Mouse (Mus musculus) limb, embryonic 13.5 days (tissue): ENCODE data around the gene Prss57. TPM values are rescaled to one million over a fixed set of nuclear protein-coding genes. Genes with fewer than 3 reads are reported as not detected.
A peak's percentile ranks its signal among the peaks of the same experiment; 100 is the strongest.

ENCODE experiments used
- ATAC-seq: fragments of 200-750 bp; cut with Nextera tagmentation; 2 replicates; pipeline ENCODE4 v1.8.0; 2017; ENCODE audit warnings: low read depth, moderate number of reproducible peaks, moderate TSS enrichment; ENCODE audit not compliant: low FRiP score
- H3K27ac ChIP-seq: fragments of 300-500 bp; sonication (generic); 2 replicates; pipeline ENCODE4 v1.5.1; 2015; ENCODE audit warnings: inconsistent platforms, mild to moderate bottlenecking, moderate library complexity
- H3K27me3 ChIP-seq: fragments of 300-500 bp; sonication (generic); 2 replicates; pipeline ENCODE4 v1.6.1; 2015; ENCODE audit warnings: mild to moderate bottlenecking, inconsistent platforms
- H3K36me3 ChIP-seq: fragments of 300-500 bp; sonication (generic); 2 replicates; pipeline ENCODE4 v1.6.1; 2015; ENCODE audit warnings: inconsistent platforms, mild to moderate bottlenecking, moderate library complexity
- H3K4me1 ChIP-seq: fragments of 300-500 bp; sonication (generic); 2 replicates; pipeline ENCODE4 v1.6.1; 2015; ENCODE audit warnings: inconsistent platforms
- H3K4me2 ChIP-seq: fragments of 300-500 bp; sonication (generic); replicated peaks from 2 replicates; pipeline ENCODE4 v1.6.1; 2015; ENCODE audit warnings: inconsistent platforms, mild to moderate bottlenecking, moderate library complexity
- H3K4me3 ChIP-seq: fragments of 300-500 bp; sonication (generic); 2 replicates; pipeline ENCODE4 v1.5.1; 2015; ENCODE audit warnings: moderate library complexity, mild to moderate bottlenecking, inconsistent platforms
- H3K9ac ChIP-seq: fragments of 300-500 bp; sonication (generic); 2 replicates; pipeline ENCODE4 v1.6.1; 2015; ENCODE audit warnings: mild to moderate bottlenecking, inconsistent platforms
- H3K9me3 ChIP-seq: fragments of 300-500 bp; sonication (generic); 2 replicates; pipeline ENCODE4 v1.6.1; 2016; ENCODE audit warnings: inconsistent platforms
- WGBS: fragments of 180-500 bp; shearing (Covaris S2); methylation state at CpG from one replicate; pipeline ENCODE4 v1.1.7; 2015; 5-methylcytosine and 5-hydroxymethylcytosine counted together
- polyA plus RNA-seq: library from polyadenylated mRNA; unstranded; fragments of >200 nt; fragmentation: Nextera tagmentation; extraction: Ambion mirVana; gene quantifications from 2 replicates; pipeline ENCODE4 v1.2.1, GENCODE M21; 2015

The Prss57 gene
- polyA plus RNA-seq, 1 experiment from 2014 or later, result 0.11 TPM

- H3K36me3 ChIP-seq, result peaks cover 65% of the 10 kb centered on the region
- no peaks in the 10 kb centered on the region for H3K27me3 ChIP-seq
Observed at GRCm38 (mm10) chr10:79743161-79743560, 47.6 kb downstream of the Prss57 start.

GRCm38 (mm10) chr10:79740863-79741262 lies 49.9 kb downstream of the Prss57 start:
- no peak overlapping the region for H3K4me3 ChIP-seq
- H3K27me3 ChIP-seq, result peaks cover 14% of the 10 kb centered on the region
- ATAC-seq, result no peak
- H3K4me1 ChIP-seq, result peaks cover 7% of the 10 kb centered on the region
- no peak overlapping the region for H3K4me2 ChIP-seq
- H3K9me3 ChIP-seq, result peaks cover 57% of the 10 kb centered on the region
- no peak overlapping the region for H3K9ac ChIP-seq
- 77% methylated on average over 11 of the region's 11 CpGs for WGBS
- no peak overlapping the region for H3K27ac ChIP-seq
- H3K36me3 ChIP-seq, result peaks cover 88% of the 10 kb centered on the region

More at GRCm38 (mm10) chr10:79743161-79743560, 47.6 kb downstream of the Prss57 start:
- Histone ChIP-seq H3K27ac (no peak overlapping the region), H3K9me3 (peaks cover 34% of the 10 kb centered on the region), H3K4me1 (peaks cover 12% of the 10 kb centered on the region), H3K4me3 (no peak overlapping the region), H3K9ac (no peak overlapping the region), H3K4me2 (no peak overlapping the region)
- WGBS, result 90% methylated on average over 11 of the region's 11 CpGs
- ATAC-seq, result no peak

GRCm38 (mm10) chr10:79739234-79739633 lies 51.5 kb downstream of the Prss57 start:
- Histone ChIP-seq H3K4me2 (no peak overlapping the region), H3K27me3 (peaks cover 25% of the 10 kb centered on the region), H3K36me3 (peaks cover 100% of the 10 kb centered on the region), H3K27ac (no peak overlapping the region), H3K4me1 (no peaks in the 10 kb centered on the region), H3K9ac (no peak overlapping the region), H3K9me3 (peaks cover 69% of the 10 kb centered on the region), H3K4me3 (no peak overlapping the region)
- WGBS, result 97% methylated on average over 28 of the region's 28 CpGs
- no peak for ATAC-seq

- no peak overlapping the region for H3K4me2 ChIP-seq
- H3K9me3 ChIP-seq, result peaks cover 69% of the 10 kb centered on the region
- H3K4me3 ChIP-seq, result no peak overlapping the region
- ATAC-seq, result no peak
- H3K4me1 ChIP-seq, result no peaks in the 10 kb centered on the region
- WGBS, result 94% methylated on average over 10 of the region's 10 CpGs
- H3K9ac ChIP-seq, result no peak overlapping the region
- H3K27ac ChIP-seq, result no peak overlapping the region
- H3K36me3 ChIP-seq, result peaks cover 98% of the 10 kb centered on the region
- peaks cover 25% of the 10 kb centered on the region for H3K27me3 ChIP-seq
Observed at GRCm38 (mm10) chr10:79738259-79738658, 52.5 kb downstream of the Prss57 start.

GRCm38 (mm10) chr10:79736706-79737105 lies 54.1 kb downstream of the Prss57 start:
- Histone ChIP-seq H3K27me3 (peaks cover 25% of the 10 kb centered on the region), H3K36me3 (peaks cover 91% of the 10 kb centered on the region), H3K9ac (no peak overlapping the region), H3K4me2 (no peak overlapping the region), H3K9me3 (peaks cover 73% of the 10 kb centered on the region), H3K27ac (no peak overlapping the region), H3K4me1 (no peaks in the 10 kb centered on the region), H3K4me3 (no peak overlapping the region)
- WGBS, result 91% methylated on average over 11 of the region's 14 CpGs
- ATAC-seq, result no peak

- Histone ChIP-seq H3K9me3 (peaks cover 61% of the 10 kb centered on the region), H3K27me3 (peaks cover 25% of the 10 kb centered on the region), H3K4me2 (peak overlapping the region; percentile 23), H3K27ac (no peak overlapping the region), H3K4me3 (no peak overlapping the region), H3K4me1 (no peaks in the 10 kb centered on the region), H3K36me3 (peaks cover 79% of the 10 kb centered on the region), H3K9ac (no peak overlapping the region)
- no peak for ATAC-seq
- WGBS, result 25% methylated on average over 43 of the region's 52 CpGs
Observed at GRCm38 (mm10) chr10:79735361-79735760, 55.4 kb downstream of the Prss57 start.

GRCm38 (mm10) chr10:79733847-79734246 lies 56.9 kb downstream of the Prss57 start:
- Histone ChIP-seq H3K4me1 (no peaks in the 10 kb centered on the region), H3K27me3 (peaks cover 25% of the 10 kb centered on the region), H3K4me3 (no peak overlapping the region), H3K4me2 (no peak overlapping the region), H3K9me3 (peaks cover 46% of the 10 kb centered on the region), H3K36me3 (peaks cover 64% of the 10 kb centered on the region), H3K27ac (no peak overlapping the region), H3K9ac (no peak overlapping the region)
- WGBS, result 93% methylated on average over 15 of the region's 15 CpGs
- ATAC-seq, result no peak

GRCm38 (mm10) chr10:79732500-79732899 lies 58.3 kb downstream of the Prss57 start:
- peaks cover 25% of the 10 kb centered on the region for H3K27me3 ChIP-seq
- peaks cover 32% of the 10 kb centered on the region for H3K9me3 ChIP-seq
- H3K4me3 ChIP-seq, result no peak overlapping the region
- H3K4me2 ChIP-seq, result no peak overlapping the region
- ATAC-seq, result no peak
- H3K27ac ChIP-seq, result no peak overlapping the region
- no peak overlapping the region for H3K9ac ChIP-seq
- WGBS, result 100% methylated on average over 1 of the region's 1 CpGs
- peaks cover 50% of the 10 kb centered on the region for H3K36me3 ChIP-seq
- no peaks in the 10 kb centered on the region for H3K4me1 ChIP-seq

Other genes starting within 250 kb of the Prss57 start
- 70.1 and 74.5 TPM in 2 replicates for gene Mier2, start 235.8 kb downstream of the Prss57 start, polyA plus RNA-seq
- gene Theg, start 203.6 kb downstream of the Prss57 start, polyA plus RNA-seq, result not detected in 2 replicates
- gene C2cd4c, start 176.9 kb downstream of the Prss57 start, polyA plus RNA-seq, result 0.03 and 0.05 TPM in 2 replicates
- gene Shc2, start 153.0 kb downstream of the Prss57 start, polyA plus RNA-seq, result 11.3 and 11.9 TPM in 2 replicates
- not detected in 2 replicates for gene Odf3l2, start 145.2 kb downstream of the Prss57 start, polyA plus RNA-seq
- 7.0 and 8.2 TPM in 2 replicates for gene Madcam1, start 126.4 kb downstream of the Prss57 start, polyA plus RNA-seq
- 62.0 and 65.9 TPM in 2 replicates for gene Tpgs1, start 121.6 kb downstream of the Prss57 start, polyA plus RNA-seq
- 116 and 123 TPM in 2 replicates for gene Cdc34, start 108.8 kb downstream of the Prss57 start, polyA plus RNA-seq
- gene Gzmm, start 101.9 kb downstream of the Prss57 start, polyA plus RNA-seq, result 0.83 and 0.92 TPM in 2 replicates
- gene Bsg, start 86.5 kb downstream of the Prss57 start, polyA plus RNA-seq, result 761 and 775 TPM in 2 replicates
- not detected in 2 replicates for gene Hcn2, start 74.3 kb downstream of the Prss57 start, polyA plus RNA-seq
- 49.4 and 54.9 TPM in 2 replicates for gene Polrmt, start 44.4 kb downstream of the Prss57 start, polyA plus RNA-seq
- gene Fgf22, start 35.9 kb downstream of the Prss57 start, polyA plus RNA-seq, result 0.34 and 0.47 TPM in 2 replicates
- 93.0 and 95.4 TPM in 2 replicates for gene Rnf126, start 24.0 kb downstream of the Prss57 start, polyA plus RNA-seq
- 7.0 and 7.8 TPM in 2 replicates for gene Fstl3, start 13.7 kb downstream of the Prss57 start, polyA plus RNA-seq
- gene Palm, start 2.6 kb upstream of the Prss57 start, polyA plus RNA-seq, result 101 TPM in 2 replicates
- 0.90 and 1.4 TPM in 2 replicates for gene Misp, start 30.0 kb upstream of the Prss57 start, polyA plus RNA-seq
- gene Ptbp1, start 63.5 kb upstream of the Prss57 start, polyA plus RNA-seq, result 347 and 366 TPM in 2 replicates
- gene Prtn3, start 83.5 kb upstream of the Prss57 start, polyA plus RNA-seq, result 11.1 and 11.3 TPM in 2 replicates
- gene Plppr3, start 83.7 kb upstream of the Prss57 start, polyA plus RNA-seq, result 138 and 142 TPM in 2 replicates
- 0.29 and 0.86 TPM in 2 replicates for gene Elane, start 95.3 kb upstream of the Prss57 start, polyA plus RNA-seq
- not detected in 2 replicates for gene Cfd, start 99.9 kb upstream of the Prss57 start, polyA plus RNA-seq
- 44.9 and 46.8 TPM in 2 replicates for gene Med16, start 118.0 kb upstream of the Prss57 start, polyA plus RNA-seq
- 20.3 TPM in 1 of 2 replicates, not detected in the other for gene Gm26602, start 119.9 kb upstream of the Prss57 start, polyA plus RNA-seq
- 0.94 and 1.0 TPM in 2 replicates for gene Kiss1r, start 126.0 kb upstream of the Prss57 start, polyA plus RNA-seq
- gene R3hdm4, start 130.2 kb upstream of the Prss57 start, polyA plus RNA-seq, result 186 and 188 TPM in 2 replicates
- 5.5 and 6.2 TPM in 2 replicates for gene Arid3a, start 136.1 kb upstream of the Prss57 start, polyA plus RNA-seq
- 105 and 106 TPM in 2 replicates for gene Wdr18, start 169.2 kb upstream of the Prss57 start, polyA plus RNA-seq
- 0.41 and 0.73 TPM in 2 replicates for gene Grin3b, start 179.8 kb upstream of the Prss57 start, polyA plus RNA-seq
- 16.0 and 19.5 TPM in 2 replicates for gene Tmem259, start 193.4 kb upstream of the Prss57 start, polyA plus RNA-seq
- gene Cnn2, start 197.6 kb upstream of the Prss57 start, polyA plus RNA-seq, result 287 and 299 TPM in 2 replicates
- gene Abca7, start 205.5 kb upstream of the Prss57 start, polyA plus RNA-seq, result 1.8 and 1.9 TPM in 2 replicates
- 7.3 and 7.6 TPM in 2 replicates for gene Arhgap45, start 225.7 kb upstream of the Prss57 start, polyA plus RNA-seq
- gene Polr2e, start 248.8 kb upstream of the Prss57 start, polyA plus RNA-seq, result 244 and 254 TPM in 2 replicates